Mouse (Mus musculus) MEL (cell line): Measurements from ENCODE around the gene Ube3b. TPM values are rescaled to one million over a fixed set of nuclear protein-coding genes. Genes with fewer than 3 reads are reported as not detected.

Experiments used
- DNase-seq: peaks from one replicate; pipeline ENCODE4 v3.0.0; 2011; ENCODE audit warnings: low read depth, low spot score
- H3K27ac ChIP-seq: 2 replicates; pipeline ENCODE4 v1.5.1; 2012; ENCODE audit warnings: low read depth, mild to moderate bottlenecking, control low read depth, low read length, moderate library complexity; ENCODE audit not compliant: control insufficient read depth
- H3K27me3 ChIP-seq, 2 experiments: fragments of 150-350 bp in 1 of 2; sonication (generic) in 1 of 2; 2 replicates each; pipeline ENCODE4 v1.6.1; 2012; ENCODE audit warnings: low read length in 2 of 2, mild to moderate bottlenecking in 2 of 2, improper control_type of control experiment in 1 of 2, moderate library complexity in 1 of 2; ENCODE audit not compliant: insufficient read depth in 2 of 2, control insufficient read depth in 1 of 2
- H3K36me3 ChIP-seq, 2 experiments: 2 replicates each; pipeline ENCODE4 v1.6.1; 2012 to 2014; ENCODE audit warnings: low read length in 2 of 2, improper control_type of control experiment in 1 of 2, inconsistent platforms in 1 of 2, mild to moderate bottlenecking in 1 of 2; ENCODE audit not compliant: insufficient read depth in 2 of 2, control insufficient read depth in 1 of 2
- H3K4me1 ChIP-seq, 2 experiments: fragments of 150-350 bp in 1 of 2; sonication (generic) in 1 of 2; 2 replicates each; pipeline ENCODE4 v1.6.1; 2012; ENCODE audit warnings: low read length in 2 of 2, improper control_type of control experiment in 1 of 2, mild to moderate bottlenecking in 1 of 2; ENCODE audit not compliant: insufficient read depth in 2 of 2, control insufficient read depth in 1 of 2
- H3K4me3 ChIP-seq, 2 experiments: fragments of 150-350 bp in 1 of 2; sonication (generic) in 1 of 2; 2 replicates each; pipeline ENCODE4 v1.5.1; 2012; ENCODE audit warnings: low read depth in 2 of 2, low read length in 2 of 2, mild to moderate bottlenecking in 2 of 2, moderate library complexity in 2 of 2, control low read depth in 1 of 2, improper control_type of control experiment in 1 of 2; ENCODE audit not compliant: control insufficient read depth in 1 of 2, insufficient read depth in 1 of 2
- H3K79me2 ChIP-seq: 2 replicates; pipeline ENCODE4 v1.6.1; 2012; ENCODE audit warnings: mild to moderate bottlenecking, low read length, moderate library complexity; ENCODE audit not compliant: control insufficient read depth, poor library complexity, insufficient read depth
- H3K9ac ChIP-seq: 2 replicates; pipeline ENCODE4 v1.6.1; 2012; ENCODE audit warnings: low read depth, mild to moderate bottlenecking, control low read depth, low read length, moderate library complexity; ENCODE audit not compliant: control insufficient read depth, poor library complexity, severe bottlenecking
- H3K9me3 ChIP-seq: fragments of 150-350 bp; sonication (generic); replicated peaks from 2 replicates; pipeline ENCODE4 v1.6.1; 2012; ENCODE audit warnings: mild to moderate bottlenecking, low read length, improper control_type of control experiment, moderate library complexity; ENCODE audit not compliant: insufficient read depth
- BHLHE40 ChIP-seq: IDR thresholded peaks from 2 replicates; pipeline ENCODE4 v1.6.1; 2012; ENCODE audit warnings: low read depth, mild to moderate bottlenecking, inconsistent platforms, low read length, improper control_type of control experiment, borderline replicate concordance
- CHD1 ChIP-seq: IDR thresholded peaks from 2 replicates; pipeline ENCODE4 v1.6.1; 2012; ENCODE audit warnings: low read depth, mild to moderate bottlenecking, inconsistent platforms, low read length, improper control_type of control experiment
- CHD2 ChIP-seq: IDR thresholded peaks from 2 replicates; pipeline ENCODE4 v1.6.1; 2011; ENCODE audit warnings: low read length, improper control_type of control experiment
- CTCF ChIP-seq, 3 experiments: IDR thresholded peaks in 2 of 3; conservative IDR thresholded peaks in 1 of 3; 2 replicates each; pipeline ENCODE4 v1.5.1; 2011 to 2012; ENCODE audit warnings: low read length in 3 of 3, low read depth in 2 of 3, mild to moderate bottlenecking in 2 of 3, improper control_type of control experiment in 1 of 3, inconsistent platforms in 1 of 3, mixed read lengths in 1 of 3, moderate library complexity in 1 of 3; ENCODE audit not compliant: control insufficient read depth in 1 of 3, insufficient read depth in 1 of 3, poor library complexity in 1 of 3, severe bottlenecking in 1 of 3
- E2F4 ChIP-seq: IDR thresholded peaks from 2 replicates; pipeline ENCODE4 v1.6.1; 2011; ENCODE audit warnings: low read depth, low read length, improper control_type of control experiment, borderline replicate concordance
- ELF1 ChIP-seq: IDR thresholded peaks from 2 replicates; pipeline ENCODE4 v1.6.1; 2014; ENCODE audit warnings: low read depth, mild to moderate bottlenecking, inconsistent platforms, low read length, improper control_type of control experiment, moderate library complexity
- EP300 ChIP-seq, 2 experiments: IDR thresholded peaks; 2 replicates each; pipeline ENCODE4 v1.6.1; 2011; ENCODE audit warnings: improper control_type of control experiment in 2 of 2, low read length in 2 of 2, low read depth in 1 of 2, mild to moderate bottlenecking in 1 of 2
- ETS1 ChIP-seq: IDR thresholded peaks from 2 replicates; pipeline ENCODE4 v1.6.1; 2012; ENCODE audit warnings: low read depth, mild to moderate bottlenecking, inconsistent platforms, low read length, improper control_type of control experiment, moderate library complexity
- GABPA ChIP-seq: IDR thresholded peaks from 2 replicates; pipeline ENCODE4 v1.6.1; 2012; ENCODE audit warnings: low read depth, mild to moderate bottlenecking, inconsistent platforms, low read length, improper control_type of control experiment, moderate library complexity
- GATA1 ChIP-seq: IDR thresholded peaks from 2 replicates; pipeline ENCODE4 v1.6.1; 2011; ENCODE audit warnings: low read depth, low read length, improper control_type of control experiment
- JUND ChIP-seq: IDR thresholded peaks from 2 replicates; pipeline ENCODE4 v1.6.1; 2011; ENCODE audit warnings: low read depth, mild to moderate bottlenecking, improper control_type of control experiment, low read length
- KAT2A ChIP-seq: conservative IDR thresholded peaks from 2 replicates; pipeline ENCODE4 v1.6.1; 2012; ENCODE audit warnings: low read depth, low read length, improper control_type of control experiment, inconsistent platforms
- MAFK ChIP-seq: IDR thresholded peaks from 2 replicates; pipeline ENCODE4 v1.6.1; 2011; ENCODE audit warnings: low read depth, mild to moderate bottlenecking, low read length, improper control_type of control experiment, borderline replicate concordance
- MAZ ChIP-seq: IDR thresholded peaks from 2 replicates; pipeline ENCODE4 v1.6.1; 2012; ENCODE audit warnings: low read depth, mild to moderate bottlenecking, inconsistent platforms, low read length, improper control_type of control experiment
- MEF2A ChIP-seq: IDR thresholded peaks from 2 replicates; pipeline ENCODE4 v1.6.1; 2014; ENCODE audit warnings: low read depth, mild to moderate bottlenecking, inconsistent platforms, low read length, improper control_type of control experiment; ENCODE audit not compliant: poor library complexity, insufficient replicate concordance, severe bottlenecking; ENCODE audit errors: extremely low read depth
- MXI1 ChIP-seq: IDR thresholded peaks from 2 replicates; pipeline ENCODE4 v1.6.1; 2011; ENCODE audit warnings: mild to moderate bottlenecking, low read depth, low read length, improper control_type of control experiment
- MYB ChIP-seq: IDR thresholded peaks from 2 replicates; pipeline ENCODE4 v1.6.1; 2011; ENCODE audit warnings: mild to moderate bottlenecking, low read depth, low read length, improper control_type of control experiment
- MYC ChIP-seq: IDR thresholded peaks from 2 replicates; pipeline ENCODE4 v1.6.1; 2011; ENCODE audit warnings: low read depth, mild to moderate bottlenecking, low read length, improper control_type of control experiment, moderate library complexity
- NELFE ChIP-seq: IDR thresholded peaks from 2 replicates; pipeline ENCODE4 v1.6.1; 2011; ENCODE audit warnings: low read depth, low read length, improper control_type of control experiment
- NRF1 ChIP-seq: IDR thresholded peaks from 2 replicates; pipeline ENCODE4 v1.6.1; 2014; ENCODE audit warnings: low read depth, mild to moderate bottlenecking, inconsistent platforms, low read length, improper control_type of control experiment, moderate library complexity; ENCODE audit not compliant: poor library complexity, insufficient read depth, severe bottlenecking
- POLR2A ChIP-seq, 2 experiments: IDR thresholded peaks; 2 replicates each; pipeline ENCODE4 v1.6.1; 2011 to 2012; ENCODE audit warnings: low read length in 2 of 2, mild to moderate bottlenecking in 2 of 2, control low read depth in 1 of 2, improper control_type of control experiment in 1 of 2, low read depth in 1 of 2, moderate library complexity in 1 of 2; ENCODE audit not compliant: control insufficient read depth in 1 of 2, insufficient read depth in 1 of 2, poor library complexity in 1 of 2
- POLR2AphosphoS2 ChIP-seq: IDR thresholded peaks from 2 replicates; pipeline ENCODE4 v1.6.1; 2011; ENCODE audit warnings: low read length, improper control_type of control experiment
- POLR2AphosphoS5 ChIP-seq: IDR thresholded peaks from 2 replicates; pipeline ENCODE4 v1.6.1; 2012; ENCODE audit warnings: low read depth, borderline replicate concordance, mild to moderate bottlenecking, inconsistent platforms, low read length, moderate library complexity, mixed read lengths
- RAD21 ChIP-seq: IDR thresholded peaks from 2 replicates; pipeline ENCODE4 v1.6.1; 2011; ENCODE audit warnings: mild to moderate bottlenecking, low read depth, low read length, improper control_type of control experiment
- RCOR1 ChIP-seq: IDR thresholded peaks from 2 replicates; pipeline ENCODE4 v1.6.1; 2012; ENCODE audit warnings: low read depth, mild to moderate bottlenecking, inconsistent platforms, low read length, improper control_type of control experiment
- SIN3A ChIP-seq: IDR thresholded peaks from 2 replicates; pipeline ENCODE4 v1.6.1; 2012; ENCODE audit warnings: low read length, improper control_type of control experiment, inconsistent platforms
- SMC3 ChIP-seq: IDR thresholded peaks from 2 replicates; pipeline ENCODE4 v1.6.1; 2011; ENCODE audit warnings: low read depth, low read length, improper control_type of control experiment
- TAL1 ChIP-seq: IDR thresholded peaks from 2 replicates; pipeline ENCODE4 v1.6.1; 2012; ENCODE audit warnings: mild to moderate bottlenecking, inconsistent platforms, low read length, moderate library complexity, mixed read lengths
- TBP ChIP-seq: IDR thresholded peaks from 2 replicates; pipeline ENCODE4 v1.8.0; 2011; ENCODE audit warnings: low read depth, low read length, improper control_type of control experiment
- TCF12 ChIP-seq: IDR thresholded peaks from 2 replicates; pipeline ENCODE4 v1.6.1; 2014; ENCODE audit warnings: low read depth, mild to moderate bottlenecking, inconsistent platforms, low read length, improper control_type of control experiment, moderate library complexity
- UBTF ChIP-seq: IDR thresholded peaks from 2 replicates; pipeline ENCODE4 v1.6.1; 2012; ENCODE audit warnings: low read depth, mild to moderate bottlenecking, inconsistent platforms, low read length, improper control_type of control experiment, moderate library complexity, borderline replicate concordance; ENCODE audit not compliant: insufficient read depth
- USF1 ChIP-seq: IDR thresholded peaks from 2 replicates; pipeline ENCODE4 v1.6.1; 2014; ENCODE audit warnings: low read depth, mild to moderate bottlenecking, inconsistent platforms, low read length, improper control_type of control experiment, moderate library complexity
- USF2 ChIP-seq, 2 experiments: IDR thresholded peaks; 2 replicates each; pipeline ENCODE4 v1.6.1; 2011 to 2012; ENCODE audit warnings: improper control_type of control experiment in 2 of 2, low read length in 2 of 2, borderline replicate concordance in 1 of 2, inconsistent platforms in 1 of 2, low read depth in 1 of 2, mild to moderate bottlenecking in 1 of 2; ENCODE audit not compliant: insufficient read depth in 1 of 2
- ZKSCAN1 ChIP-seq: IDR thresholded peaks from 2 replicates; pipeline ENCODE4 v1.6.1; 2012; ENCODE audit warnings: low read depth, mild to moderate bottlenecking, inconsistent platforms, low read length, improper control_type of control experiment, moderate library complexity
- ZMIZ1 ChIP-seq: IDR thresholded peaks from 2 replicates; pipeline ENCODE4 v1.6.1; 2012; ENCODE audit warnings: low read depth, mild to moderate bottlenecking, inconsistent platforms, low read length, improper control_type of control experiment, moderate library complexity
- ZNF384 ChIP-seq: IDR thresholded peaks from 2 replicates; pipeline ENCODE4 v1.6.1; 2012; ENCODE audit warnings: low read depth, mild to moderate bottlenecking, inconsistent platforms, low read length, improper control_type of control experiment
- polyA plus RNA-seq, 2 experiments: library from polyadenylated mRNA; stranded (reverse) in 1 of 2; unstranded in 1 of 2; fragments of >175 nt in 1 of 2; fragments of >200 nt in 1 of 2; gene quantifications; 2 replicates each; pipeline versions ENCODE4 v1.2.1 to v1.2.4; 2012; ENCODE audit warnings: low replicate concordance in 2 of 2, low read depth in 1 of 2; ENCODE audit not compliant: insufficient read length in 2 of 2, insufficient read depth in 1 of 2, missing spikeins in 1 of 2
- total RNA-seq: library from RNA; depleted of rRNA; stranded (reverse); fragments of 300-350 nt; gene quantifications from 2 replicates; pipeline ENCODE4 v1.2.3, GENCODE M21; 2012

The Ube3b gene
- total and polyA plus RNA-seq, 3 experiments: 21.8 to 150 (median 45.4) TPM

DNA sequence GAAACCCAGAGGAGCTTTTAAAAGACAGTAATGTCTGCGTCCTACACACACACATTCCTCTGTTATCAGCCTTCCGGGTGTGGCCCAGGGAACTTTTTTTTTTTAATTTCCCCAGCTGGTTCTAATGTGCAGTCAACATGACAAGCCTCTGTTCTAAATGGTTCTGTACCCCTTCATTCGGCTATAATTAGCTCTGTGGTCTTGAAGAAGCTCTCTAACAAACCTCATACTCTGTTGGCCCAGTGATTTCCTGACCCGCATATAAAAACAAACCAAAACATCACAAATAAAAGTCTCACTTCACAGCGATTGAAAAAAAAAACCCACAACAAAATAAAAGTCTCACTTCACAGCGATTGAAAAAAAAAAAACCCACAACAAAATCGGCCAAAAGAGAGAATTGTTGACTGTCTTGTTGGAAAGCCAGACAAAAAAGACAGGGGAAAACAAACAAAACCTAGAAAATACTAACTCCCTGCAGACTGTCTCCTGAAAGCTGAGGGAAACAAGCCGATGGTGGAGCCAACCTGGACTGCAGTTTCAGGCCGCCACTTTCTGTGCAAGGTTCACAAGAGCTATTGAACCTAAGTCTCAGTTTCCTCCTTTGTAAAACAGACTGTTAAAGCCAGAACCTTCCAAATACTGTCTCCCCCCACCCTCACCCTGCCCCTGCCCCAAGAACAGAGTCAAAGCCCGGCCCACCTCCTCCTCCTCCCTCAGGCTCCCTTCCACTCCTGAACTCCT lies 2.1 kb upstream of the Ube3b start:
- Histone ChIP-seq H3K4me3 (peak overlapping the region; percentile 88 to 98), H3K36me3 (peaks cover 0 to 30% of the 10 kb centered on the region in 2 experiments; a peak in 3 of 4 replicates), H3K4me1 (peaks cover 21 to 43% of the 10 kb centered on the region in 2 experiments), H3K79me2 (peaks cover 49% of the 10 kb centered on the region), H3K9me3 (no peaks in the 10 kb centered on the region), H3K9ac (peak overlapping the region; percentile 87), H3K27me3 (no peaks in the 10 kb centered on the region), H3K27ac (peak overlapping the region; percentile 75)
- peak; percentile 59 for DNase-seq
- no peak for TF ChIP-seq JUND
- TF ChIP-seq ELF1: peak; percentile 62; the same call in 1 of the 2 replicates
- TF ChIP-seq SMC3: no peak
- TF ChIP-seq ZKSCAN1: no peak
- TF ChIP-seq TCF12: peak; percentile 66; the same call in 1 of the 2 replicates
- peak; percentile 41; the same call in 1 of the 2 replicates for TF ChIP-seq RCOR1
- no peak for TF ChIP-seq NRF1
- TF ChIP-seq MEF2A: no peak
- TF ChIP-seq POLR2AphosphoS5: no peak
- TF ChIP-seq MXI1: no peak; the same call in 1 of the 2 replicates
- TF ChIP-seq MAFK: no peak
- TF ChIP-seq SIN3A: peak; percentile 82
- no peak for TF ChIP-seq BHLHE40
- TF ChIP-seq UBTF: no peak
- TF ChIP-seq CHD2: no peak
- TF ChIP-seq POLR2AphosphoS2: no peak
- TF ChIP-seq TBP: no peak
- TF ChIP-seq MAZ: no peak
- TF ChIP-seq MYB: no peak
- TF ChIP-seq CTCF (IDR thresholded peaks at IDR 0.05 in 2 of 3, conservative IDR thresholded peaks at IDR 0.05 in 1 of 3; ENCODE audit: control insufficient read depth in 1 of 3, insufficient read depth in 1 of 3, low read depth in 2 of 3, low read length in 3 of 3, poor library complexity in 1 of 3, severe bottlenecking in 1 of 3): no peak
- no peak for TF ChIP-seq NELFE
- peak; percentile 66 for TF ChIP-seq GATA1
- no peak for TF ChIP-seq KAT2A
- TF ChIP-seq USF2 (IDR thresholded peaks at IDR 0.05; ENCODE audit: borderline replicate concordance in 1 of 2, insufficient read depth in 1 of 2, low read depth in 1 of 2, low read length in 2 of 2): no peak
- TF ChIP-seq USF1: no peak
- TF ChIP-seq EP300 (IDR thresholded peaks at IDR 0.05; ENCODE audit: low read depth in 1 of 2, low read length in 2 of 2): peak; percentile 32 to 37
- TF ChIP-seq MYC: 0 out of 2 replicates have a peak, but pooled peaks have one; percentile 16
- no peak for TF ChIP-seq POLR2A (IDR thresholded peaks at IDR 0.05; ENCODE audit: control insufficient read depth in 1 of 2, insufficient read depth in 1 of 2, low read depth in 1 of 2, low read length in 2 of 2, poor library complexity in 1 of 2)
- TF ChIP-seq CHD1: 0 out of 2 replicates have a peak, but pooled peaks have one; percentile 70
- TF ChIP-seq TAL1: no peak
- TF ChIP-seq ETS1: peak; percentile 81
- TF ChIP-seq E2F4: no peak
- peak; percentile 96 for TF ChIP-seq ZNF384
- no peak for TF ChIP-seq GABPA
- no peak for TF ChIP-seq ZMIZ1
- no peak for TF ChIP-seq RAD21
